Mouse (Mus musculus): Measurements from ENCODE around the gene Syf2. TPM values are rescaled to one million over a fixed set of nuclear protein-coding genes. Genes with fewer than 3 reads are reported as not detected.
"Not testable (repeated sequence)": the region's sequence is repeated elsewhere in the genome, so short reads cannot be mapped to it uniquely, and the experiment has no call there.

The Syf2 gene
- 60.0 and 63.7 TPM in 2 replicates for polyA plus RNA-seq (2015; fragmentation: Nextera tagmentation; extraction: Ambion mirVana)

- Histone ChIP-seq H3K9ac (peak within 1 kb of the TSS; percentile 81), H3K4me2 (replicated peaks) (peak within 1 kb of the TSS; percentile 83), H3K27ac (peak within 1 kb of the TSS; percentile 71), H3K36me3 (peaks cover 25% of the 10 kb centered on the region), H3K9me3 (no peaks in the 10 kb centered on the region), H3K27me3 (replicated peaks) (no peaks in the 10 kb centered on the region), H3K4me3 (replicated peaks) (peak within 1 kb of the TSS; percentile 96), H3K4me1 (replicated peaks) (peaks cover 12% of the 10 kb centered on the region; the same call in 1 of the 2 replicates)
- ATAC-seq = peak; percentile 99
- under 1% methylated on average over 68 of the region's 68 CpGs for WGBS
Measured at GRCm38 (mm10) chr4:134930684-134931481, at the start of gene Syf2. Syf2 (plus strand) TSS chr4:134930898.

DNA sequence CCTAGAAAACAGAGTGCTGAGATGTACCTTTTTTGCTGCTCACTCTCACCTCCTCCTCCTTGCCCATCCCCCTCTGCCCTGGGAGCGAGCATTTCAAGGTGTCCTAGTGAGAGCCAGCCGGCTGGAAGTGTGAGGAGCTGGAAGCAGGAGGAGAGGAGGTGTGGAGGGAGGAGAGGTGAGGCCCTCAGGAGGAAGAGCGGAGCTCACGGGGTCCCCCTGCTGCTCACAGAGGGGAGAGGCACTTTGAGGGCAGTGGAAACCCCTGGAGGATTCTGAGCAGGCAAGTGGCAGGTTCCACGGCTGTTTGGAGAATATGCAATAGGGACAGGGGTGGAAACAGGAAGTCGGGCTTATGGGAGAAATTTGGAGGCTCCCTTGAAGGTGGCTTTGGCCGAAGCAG, 47.4 kb upstream of the Syf2 start:
- Histone ChIP-seq H3K9ac (no peak overlapping the region), H3K36me3 (no peaks in the 10 kb centered on the region), H3K4me1 (replicated peaks) (peaks cover 8% of the 10 kb centered on the region), H3K27ac (no peak overlapping the region), H3K9me3 (no peaks in the 10 kb centered on the region), H3K27me3 (replicated peaks) (no peaks in the 10 kb centered on the region), H3K4me3 (replicated peaks) (no peak overlapping the region), H3K4me2 (replicated peaks) (no peak overlapping the region)
- WGBS = 28% methylated on average over 7 of the region's 7 CpGs
- no peak for ATAC-seq

DNA sequence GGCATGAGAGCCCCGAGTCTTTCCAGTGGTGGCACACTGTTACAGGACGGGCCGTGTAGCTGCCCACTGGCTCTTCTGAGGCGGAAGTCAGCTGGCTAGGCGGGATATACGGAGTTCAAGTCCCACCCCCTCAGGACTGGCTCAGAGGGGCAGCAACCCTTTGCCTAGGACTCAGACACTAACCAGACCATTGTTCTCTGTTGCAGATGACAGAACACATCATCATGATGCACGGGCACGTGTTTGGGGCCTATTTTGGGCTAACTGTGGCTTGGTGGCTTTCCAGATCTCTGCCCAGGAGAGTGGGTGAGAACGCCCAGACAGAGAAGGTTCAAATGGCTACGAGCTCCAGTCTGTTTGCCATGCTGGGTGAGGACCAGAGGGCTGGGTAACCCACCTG, 46.9 kb upstream of the Syf2 start:
- ATAC-seq = no peak
- Histone ChIP-seq H3K27ac (no peak overlapping the region), H3K27me3 (replicated peaks) (no peaks in the 10 kb centered on the region), H3K9me3 (no peaks in the 10 kb centered on the region), H3K4me3 (replicated peaks) (no peak overlapping the region), H3K36me3 (no peaks in the 10 kb centered on the region), H3K9ac (no peak overlapping the region), H3K4me1 (replicated peaks) (peaks cover 8% of the 10 kb centered on the region), H3K4me2 (replicated peaks) (no peak overlapping the region)
- 79% methylated on average over 10 of the region's 10 CpGs for WGBS

GRCm38 (mm10) chr4:134884364-134884763, 46.3 kb upstream of the Syf2 start:
- WGBS = 92% methylated on average over 4 of the region's 4 CpGs
- peaks cover 5% of the 10 kb centered on the region for H3K4me1 ChIP-seq (replicated peaks)
- H3K27ac ChIP-seq = no peak overlapping the region
- no peaks in the 10 kb centered on the region for H3K36me3 ChIP-seq
- no peaks in the 10 kb centered on the region for H3K9me3 ChIP-seq
- H3K4me2 ChIP-seq (replicated peaks) = no peak overlapping the region
- H3K4me3 ChIP-seq (replicated peaks) = no peak overlapping the region
- no peak for ATAC-seq
- H3K9ac ChIP-seq = no peak overlapping the region
- H3K27me3 ChIP-seq (replicated peaks) = no peaks in the 10 kb centered on the region

DNA sequence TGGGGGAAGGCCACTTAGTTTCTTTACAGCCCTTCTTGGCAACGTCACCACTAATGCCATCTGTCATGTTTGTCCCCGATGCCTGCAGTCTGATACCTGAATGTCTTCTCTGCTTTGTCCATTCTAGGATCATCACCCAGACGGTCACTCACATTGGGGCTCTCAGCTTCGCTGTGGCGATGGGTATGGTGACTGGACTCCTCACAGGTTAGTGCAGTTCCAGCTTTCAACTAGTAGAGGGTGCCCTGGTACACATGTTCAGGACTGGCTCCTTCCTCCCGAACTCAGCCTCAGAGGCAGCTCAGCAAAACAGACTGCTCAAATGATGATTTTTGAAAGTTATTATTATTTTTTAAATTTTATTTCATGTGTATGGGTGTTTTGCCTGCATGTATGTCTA, 38.6 kb upstream of the Syf2 start:
- Histone ChIP-seq H3K27me3 (replicated peaks) (no peaks in the 10 kb centered on the region), H3K9ac (no peak overlapping the region), H3K9me3 (no peaks in the 10 kb centered on the region), H3K4me2 (replicated peaks) (no peak overlapping the region), H3K36me3 (peaks cover 5% of the 10 kb centered on the region; the same call in 1 of the 2 replicates), H3K27ac (no peak overlapping the region), H3K4me1 (replicated peaks) (no peaks in the 10 kb centered on the region), H3K4me3 (replicated peaks) (no peak overlapping the region)
- WGBS = 74% methylated on average over 6 of the region's 6 CpGs
- ATAC-seq = no peak

- Histone ChIP-seq H3K27ac (no peak overlapping the region), H3K4me3 (replicated peaks) (no peak overlapping the region), H3K9ac (no peak overlapping the region), H3K4me2 (replicated peaks) (no peak overlapping the region), H3K36me3 (peaks cover 27% of the 10 kb centered on the region), H3K9me3 (no peaks in the 10 kb centered on the region), H3K4me1 (replicated peaks) (no peaks in the 10 kb centered on the region), H3K27me3 (replicated peaks) (no peaks in the 10 kb centered on the region)
- 82% methylated on average over 6 of the region's 6 CpGs for WGBS
- ATAC-seq = no peak
Measured at GRCm38 (mm10) chr4:134897256-134897655, 33.4 kb upstream of the Syf2 start.

DNA sequence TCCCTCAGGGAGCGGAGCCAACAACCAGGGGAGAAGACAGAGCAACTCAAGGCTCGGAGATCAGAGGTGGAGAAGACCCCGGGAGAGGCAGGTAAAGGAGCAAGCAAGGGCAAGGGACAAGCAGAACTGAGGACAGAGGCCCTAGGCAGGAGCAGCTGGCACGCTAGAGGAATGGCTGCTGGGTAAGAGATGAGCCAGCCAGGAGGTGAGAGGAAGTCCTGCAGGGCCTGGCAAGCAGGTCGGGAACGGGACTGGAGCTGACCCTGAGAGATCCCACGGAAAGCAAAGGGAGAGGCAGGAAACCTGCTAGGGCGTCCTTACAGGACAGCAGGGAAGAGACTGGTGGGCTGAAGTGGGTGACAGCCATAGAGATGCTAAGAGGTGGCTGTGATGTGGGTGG, 29.6 kb upstream of the Syf2 start:
- H3K4me1 ChIP-seq (replicated peaks) = no peaks in the 10 kb centered on the region
- H3K9ac ChIP-seq = no peak overlapping the region
- no peaks in the 10 kb centered on the region for H3K9me3 ChIP-seq
- no peaks in the 10 kb centered on the region for H3K27me3 ChIP-seq (replicated peaks)
- H3K27ac ChIP-seq = no peak overlapping the region
- no peak for ATAC-seq
- peaks cover 50% of the 10 kb centered on the region for H3K36me3 ChIP-seq
- no peak overlapping the region for H3K4me2 ChIP-seq (replicated peaks)
- no peak overlapping the region for H3K4me3 ChIP-seq (replicated peaks)
- WGBS = 87% methylated on average over 8 of the region's 8 CpGs

GRCm38 (mm10) chr4:134903046-134903445, 27.7 kb upstream of the Syf2 start:
- Histone ChIP-seq H3K4me2 (replicated peaks) (no peak overlapping the region), H3K9me3 (no peaks in the 10 kb centered on the region), H3K27ac (no peak overlapping the region), H3K9ac (no peak overlapping the region), H3K27me3 (replicated peaks) (no peaks in the 10 kb centered on the region), H3K36me3 (peaks cover 45% of the 10 kb centered on the region), H3K4me1 (replicated peaks) (no peaks in the 10 kb centered on the region), H3K4me3 (replicated peaks) (no peak overlapping the region)
- no peak for ATAC-seq
- WGBS = 75% methylated on average over 7 of the region's 7 CpGs

DNA sequence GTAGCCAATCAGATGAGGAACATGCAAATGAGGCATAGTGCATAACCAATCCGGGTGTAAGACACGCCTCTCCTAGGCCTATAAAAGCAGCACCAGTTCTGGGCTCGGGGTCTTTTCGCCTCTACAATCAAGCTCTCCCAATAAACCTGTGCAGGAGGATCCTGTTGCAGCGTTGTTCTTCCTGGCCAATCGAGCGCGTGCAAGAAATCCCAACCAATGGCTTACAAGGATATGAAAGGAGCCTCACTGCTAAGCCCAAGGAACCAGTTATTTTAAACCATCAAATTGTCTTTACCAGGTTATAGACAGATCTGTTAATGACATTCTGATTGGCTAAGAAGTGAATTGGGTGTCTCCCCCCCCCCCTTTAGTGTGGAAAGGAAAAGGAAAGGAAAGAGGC, 19.3 kb upstream of the Syf2 start:
- not testable (repeated sequence) for H3K9ac ChIP-seq; H3K27me3 ChIP-seq (replicated peaks); H3K4me3 ChIP-seq (replicated peaks); ATAC-seq; H3K27ac ChIP-seq; H3K9me3 ChIP-seq; H3K4me2 ChIP-seq (replicated peaks)
- H3K4me1 ChIP-seq (replicated peaks) = peaks cover 12% of the 10 kb centered on the region
- 99% methylated on average over 6 of the region's 8 CpGs for WGBS
- H3K36me3 ChIP-seq = peaks cover 20% of the 10 kb centered on the region

- Histone ChIP-seq H3K36me3 (peaks cover 16% of the 10 kb centered on the region), H3K4me1 (replicated peaks) (peaks cover 12% of the 10 kb centered on the region), H3K27me3 (replicated peaks) (no peaks in the 10 kb centered on the region), H3K9ac (no peak overlapping the region), H3K4me3 (replicated peaks) (peak overlapping the region; percentile 1; the same call in 1 of the 2 replicates), H3K9me3 (no peaks in the 10 kb centered on the region), H3K27ac (no peak overlapping the region), H3K4me2 (replicated peaks) (peak overlapping the region; percentile 71)
- ATAC-seq = no peak
- WGBS = 35% methylated on average over 3 of the region's 3 CpGs
Measured at GRCm38 (mm10) chr4:134913413-134913812, 17.3 kb upstream of the Syf2 start.

DNA sequence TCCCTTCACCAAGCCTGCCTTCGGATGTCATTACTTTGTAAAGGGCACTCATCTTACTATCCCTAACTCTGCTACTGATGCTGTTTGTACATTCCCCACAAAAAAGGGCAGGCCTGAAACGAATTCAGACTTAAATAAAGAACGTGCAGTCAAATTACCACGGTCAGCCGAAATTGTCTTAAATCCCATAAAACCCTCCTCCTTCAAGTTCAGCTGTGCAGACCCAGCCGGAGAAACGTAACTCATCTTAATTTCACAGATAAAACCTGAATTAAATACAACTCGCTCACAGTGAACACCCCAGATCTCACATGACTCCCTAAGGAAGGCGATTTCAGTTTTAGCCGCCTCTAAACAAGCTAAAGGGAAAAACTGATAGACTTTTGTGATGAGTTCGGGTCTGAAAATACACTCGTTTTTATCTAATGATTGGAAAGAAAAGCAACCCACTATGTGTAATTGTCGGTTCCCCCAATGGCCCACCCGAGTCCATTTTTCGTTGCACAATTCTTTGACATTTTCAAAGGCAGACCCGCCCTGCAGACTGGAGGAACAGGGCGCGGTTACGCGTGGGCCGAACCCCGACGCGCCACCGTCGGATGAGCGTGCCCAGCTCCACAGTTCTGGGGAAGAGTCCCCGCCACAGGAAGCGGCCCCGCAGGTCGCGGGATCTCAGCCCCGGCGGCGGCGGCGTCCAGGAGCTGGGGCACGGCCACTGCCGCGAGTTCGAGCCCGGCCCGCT, 16.4 kb upstream of the Syf2 start:
- Histone ChIP-seq H3K4me2 (replicated peaks) (peak overlapping the region; percentile 71), H3K27ac (peak overlapping the region; percentile 91), H3K36me3 (peaks cover 7% of the 10 kb centered on the region), H3K9ac (peak overlapping the region; percentile 89), H3K4me3 (replicated peaks) (peak overlapping the region; percentile 95), H3K27me3 (replicated peaks) (no peaks in the 10 kb centered on the region), H3K9me3 (no peaks in the 10 kb centered on the region), H3K4me1 (replicated peaks) (peaks cover 12% of the 10 kb centered on the region)
- under 1% methylated on average over 43 of the region's 43 CpGs for whole genome bisulfite sequencing
- ATAC-seq = peak; percentile 75

- Histone ChIP-seq H3K9me3 (no peaks in the 10 kb centered on the region), H3K4me3 (replicated peaks) (peak within 1 kb of the TSS; percentile 95), H3K9ac (peak within 1 kb of the TSS; percentile 89), H3K4me2 (replicated peaks) (peak within 1 kb of the TSS; percentile 71), H3K4me1 (replicated peaks) (peaks cover 12% of the 10 kb centered on the region), H3K27me3 (replicated peaks) (no peaks in the 10 kb centered on the region), H3K36me3 (peaks cover 4% of the 10 kb centered on the region; the same call in 1 of the 2 replicates), H3K27ac (peak within 1 kb of the TSS; percentile 91)
- peak; percentile 96 for ATAC-seq
- under 1% methylated on average over 25 of the region's 25 CpGs for WGBS
Measured at GRCm38 (mm10) chr4:134914864-134915209, 15.9 kb upstream of the Syf2 start, which contains the start of gene Tmem50a. Tmem50a (minus strand) TSS chr4:134915024.

All from intestine, embryonic 15.5 days (tissue).